Mouse (Mus musculus): ENCODE data around the gene Phlda1.

Gene Phlda1

GRCm38 (mm10) chr10:111505406-111505805 lies 680 bp upstream of the Phlda1 start:
- DNase-seq (ENCODE audit: low read depth, low spot score) = no peak

DNA sequence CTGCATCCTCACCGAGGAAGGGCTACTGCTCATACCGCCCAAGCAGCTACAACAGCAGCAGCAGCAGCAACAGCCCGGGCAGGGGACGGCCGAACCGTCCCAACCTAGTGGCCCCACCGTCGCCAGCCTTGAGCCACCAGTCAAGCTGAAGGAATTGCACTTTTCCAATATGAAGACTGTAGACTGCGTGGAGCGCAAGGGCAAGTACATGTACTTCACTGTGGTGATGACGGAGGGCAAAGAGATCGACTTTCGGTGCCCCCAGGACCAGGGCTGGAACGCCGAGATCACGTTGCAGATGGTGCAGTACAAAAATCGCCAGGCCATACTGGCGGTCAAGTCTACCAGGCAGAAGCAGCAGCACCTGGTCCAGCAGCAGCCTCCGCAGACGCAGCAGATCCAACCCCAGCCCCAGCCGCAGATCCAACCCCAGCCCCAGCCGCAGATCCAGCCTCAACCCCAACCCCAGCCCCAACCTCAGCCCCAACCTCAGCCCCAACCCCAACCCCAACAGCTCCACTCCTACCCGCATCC lies 907 bp downstream of the Phlda1 start:
- DNase-seq (ENCODE audit: low read depth, low spot score) = no peak

GRCm38 (mm10) chr10:111507460-111508211 lies 1.6 kb downstream of the Phlda1 start:
- DNase-seq (ENCODE audit: low read depth, low spot score) = peak; percentile 42

DNA sequence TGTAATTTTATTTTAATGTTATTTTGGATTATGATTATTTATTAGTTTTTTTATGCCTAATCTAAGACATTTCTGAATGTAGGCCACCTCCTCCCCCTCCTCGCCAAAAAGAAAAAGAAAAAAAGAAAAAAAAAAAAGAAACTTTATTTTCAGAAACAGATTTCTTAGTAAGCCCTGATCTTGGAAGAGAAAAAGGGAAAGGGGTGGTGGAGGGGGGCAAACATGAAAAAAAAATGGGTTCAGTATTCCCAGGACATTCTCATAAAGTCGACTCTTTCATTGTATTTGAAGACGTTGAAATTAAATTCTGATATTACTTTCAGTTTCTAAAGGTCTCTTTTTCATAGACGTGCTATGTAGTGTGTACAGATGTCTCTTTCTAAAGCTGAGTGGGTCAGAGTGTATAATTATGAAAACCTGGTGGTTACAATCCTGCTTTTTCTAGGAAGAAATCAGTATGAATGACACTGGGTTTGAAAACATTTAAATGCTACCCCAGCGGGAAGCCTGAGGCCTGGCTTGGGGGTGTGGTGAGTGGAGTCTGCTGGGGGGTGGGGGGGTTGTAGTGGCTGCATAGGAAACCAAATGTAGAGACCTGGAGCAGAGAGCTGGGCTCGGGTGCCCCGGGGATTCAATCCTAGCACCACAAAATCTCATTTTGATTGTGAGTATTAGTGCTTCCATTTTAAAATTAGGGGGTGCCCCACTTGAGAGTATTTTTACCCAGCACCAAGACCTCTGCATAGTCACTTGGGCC lies 2.4 kb downstream of the Phlda1 start:
- DNase-seq (ENCODE audit: low read depth, low spot score) = no peak

DNA sequence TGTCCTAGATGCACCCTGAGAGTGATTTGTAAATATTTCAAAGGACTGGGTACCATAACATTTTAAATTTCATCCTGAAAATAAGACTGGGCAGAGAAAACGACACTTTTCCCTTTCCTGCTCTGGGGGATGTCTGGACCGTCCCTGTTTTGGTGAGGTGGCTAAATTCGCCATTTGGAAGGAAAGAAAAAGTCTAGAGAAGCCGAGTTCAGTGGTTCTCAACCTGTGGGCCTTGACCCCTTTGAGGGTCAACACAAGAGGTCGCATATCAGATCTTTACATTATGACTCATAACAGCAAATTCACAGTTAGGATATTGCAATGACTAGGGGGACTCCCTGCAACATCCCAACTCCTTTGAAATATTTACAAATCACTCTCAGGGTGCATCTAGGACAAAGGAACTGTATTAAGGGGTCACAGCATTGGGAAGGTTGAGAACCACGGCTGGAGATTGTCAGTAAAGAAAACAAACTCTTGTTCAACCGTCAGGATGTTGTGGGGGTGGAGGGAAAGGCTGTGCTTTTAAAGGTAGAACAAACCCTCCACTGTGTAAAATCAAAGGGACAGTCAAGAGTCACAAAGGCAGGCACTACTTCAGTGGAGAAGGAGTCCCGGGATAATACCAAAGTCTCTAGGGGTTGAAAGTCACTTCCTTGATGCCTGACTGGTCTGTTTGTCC lies 3.2 kb downstream of the Phlda1 start:
- no peak for DNase-seq (ENCODE audit: low read depth, low spot score)

- DNase-seq (ENCODE audit: low read depth, low spot score) = no peak
Measured at GRCm38 (mm10) chr10:111509981-111510380, 3.9 kb downstream of the Phlda1 start.

- DNase-seq (ENCODE audit: low read depth, low spot score) = no peak
Measured at GRCm38 (mm10) chr10:111510798-111511197, 4.7 kb downstream of the Phlda1 start.

- no peak for DNase-seq (ENCODE audit: low read depth, low spot score)
Measured at GRCm38 (mm10) chr10:111512036-111512568, 6.0 kb downstream of the Phlda1 start.

GRCm38 (mm10) chr10:111514282-111514885 lies 8.3 kb downstream of the Phlda1 start:
- no peak for DNase-seq (ENCODE audit: low read depth, low spot score)

DNA sequence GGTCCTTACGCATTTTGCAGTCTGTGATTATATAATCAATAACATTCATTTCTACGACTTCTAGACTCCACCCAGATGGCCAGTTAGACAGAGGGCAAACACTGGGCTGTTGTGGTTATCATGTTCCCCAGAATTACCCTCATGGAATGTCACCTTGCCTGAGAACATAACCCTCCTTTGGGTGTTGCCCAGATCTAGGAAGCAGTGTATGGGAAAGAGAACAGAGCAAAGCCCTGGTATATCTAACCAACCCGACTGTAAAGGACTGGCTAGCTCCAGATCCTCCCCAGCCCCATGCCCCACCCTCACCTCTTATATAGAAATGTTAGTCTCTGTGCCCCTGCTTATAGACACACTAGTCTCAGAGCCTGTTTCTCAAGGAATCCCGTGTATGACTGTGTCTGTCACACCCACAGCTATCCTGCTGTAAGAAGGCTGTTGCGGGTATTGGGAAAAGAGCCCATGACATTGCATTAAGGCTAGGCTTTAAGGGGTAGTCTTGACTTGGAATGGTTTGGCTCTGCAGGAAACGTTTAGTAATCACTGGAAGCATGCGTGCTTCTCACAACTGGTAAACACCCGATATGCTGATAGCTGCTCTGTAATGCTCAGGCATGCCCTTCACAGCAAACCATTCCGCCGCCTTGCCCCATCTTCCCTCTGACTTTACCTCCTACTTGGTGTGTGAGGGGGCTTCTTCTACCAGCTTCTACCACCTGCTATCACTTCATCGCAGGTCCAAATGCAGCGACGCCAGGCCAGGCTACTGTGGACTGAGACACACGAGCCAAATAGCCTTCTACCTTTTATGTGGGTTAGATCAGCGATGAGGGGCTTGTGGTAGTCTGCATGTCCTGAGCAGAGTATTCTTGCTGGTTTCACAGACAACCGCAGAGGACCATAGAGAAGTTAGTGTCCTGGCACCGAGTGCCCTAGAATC lies 9.3 kb downstream of the Phlda1 start:
- DNase-seq (ENCODE audit: low read depth, low spot score) = no peak

- DNase-seq (ENCODE audit: low read depth, low spot score) = no peak
Measured at GRCm38 (mm10) chr10:111516172-111516588, 10.1 kb downstream of the Phlda1 start.

DNA sequence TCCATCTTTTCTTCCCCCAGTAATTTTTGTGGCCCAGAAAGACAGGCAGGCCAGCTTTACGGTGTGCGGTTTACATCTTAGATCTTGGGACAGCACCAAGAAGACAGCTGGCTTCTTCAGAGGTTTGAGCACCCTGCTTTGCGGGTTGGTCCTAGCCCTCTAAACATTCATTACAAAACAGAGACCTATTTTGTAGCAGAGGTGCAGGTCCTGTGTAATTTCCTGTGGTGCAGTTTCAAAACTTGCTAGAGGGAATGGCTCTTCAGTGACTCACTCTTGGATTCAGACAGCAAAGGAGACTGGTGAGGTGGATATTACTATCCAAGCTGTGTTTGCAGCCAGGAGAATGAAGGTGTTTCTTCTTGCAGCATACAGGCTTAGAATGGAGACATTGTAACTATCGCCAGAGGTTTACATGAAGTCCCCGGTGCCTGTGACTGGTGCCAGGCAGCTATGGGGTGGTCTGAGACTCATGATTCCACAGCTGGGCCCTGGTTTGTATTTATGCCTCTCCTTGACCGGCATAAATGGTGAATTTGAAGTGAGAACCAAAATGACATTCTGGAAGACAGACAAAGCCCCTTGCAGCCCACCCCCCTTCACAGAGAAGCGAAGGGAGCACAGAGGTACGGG lies 10.8 kb downstream of the Phlda1 start:
- DNase-seq (ENCODE audit: low read depth, low spot score) = no peak

GRCm38 (mm10) chr10:111518350-111518749 lies 12.3 kb downstream of the Phlda1 start:
- DNase-seq (ENCODE audit: low read depth, low spot score) = no peak

GRCm38 (mm10) chr10:111519620-111520370 lies 13.7 kb downstream of the Phlda1 start:
- no peak for DNase-seq (ENCODE audit: low read depth, low spot score)

DNA sequence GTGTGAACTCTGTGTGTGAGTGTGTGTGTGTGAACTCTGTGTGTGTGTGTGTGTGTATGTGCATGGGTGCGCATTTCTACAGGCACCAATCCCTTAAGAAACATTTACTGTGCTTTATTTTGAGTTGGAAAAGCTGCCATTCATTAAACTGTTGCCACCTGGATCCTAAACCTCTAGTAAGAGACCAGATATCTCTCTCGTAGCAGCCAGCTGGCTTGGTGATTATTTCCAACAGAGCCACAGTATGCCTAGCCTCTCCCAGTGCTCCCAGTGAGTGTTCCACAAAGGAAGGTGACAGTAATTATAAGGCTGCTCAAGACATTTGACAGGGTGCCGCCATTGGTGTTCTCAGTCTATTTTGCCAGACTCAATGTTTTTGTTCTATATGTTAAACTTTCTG lies 14.5 kb downstream of the Phlda1 start:
- DNase-seq (ENCODE audit: low read depth, low spot score) = no peak

DNA sequence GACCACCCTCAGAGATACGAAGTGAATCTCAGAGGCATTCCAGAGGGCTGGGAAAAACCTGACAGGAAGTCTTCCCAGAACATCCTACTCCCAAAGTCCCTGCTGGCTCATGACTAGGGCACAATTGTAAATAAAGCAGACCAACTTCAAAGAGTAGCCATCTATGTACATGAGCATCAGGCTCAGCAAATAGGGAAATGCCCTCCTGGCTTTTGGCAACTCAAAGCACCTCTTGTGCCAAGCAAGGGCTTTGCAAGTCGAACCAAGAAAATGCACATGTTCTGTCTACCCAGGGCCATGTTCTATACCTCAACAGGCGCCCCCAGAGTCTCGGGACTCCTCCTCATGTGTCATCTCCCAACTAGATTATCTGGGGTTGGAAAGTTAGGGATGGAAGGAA lies 15.6 kb downstream of the Phlda1 start:
- DNase-seq (ENCODE audit: low read depth, low spot score) = no peak

- no peak for DNase-seq (ENCODE audit: low read depth, low spot score)
Measured at GRCm38 (mm10) chr10:111522230-111522629, 16.1 kb downstream of the Phlda1 start.

GRCm38 (mm10) chr10:111523894-111524293 lies 17.8 kb downstream of the Phlda1 start:
- DNase-seq (ENCODE audit: low read depth, low spot score) = no peak

DNA sequence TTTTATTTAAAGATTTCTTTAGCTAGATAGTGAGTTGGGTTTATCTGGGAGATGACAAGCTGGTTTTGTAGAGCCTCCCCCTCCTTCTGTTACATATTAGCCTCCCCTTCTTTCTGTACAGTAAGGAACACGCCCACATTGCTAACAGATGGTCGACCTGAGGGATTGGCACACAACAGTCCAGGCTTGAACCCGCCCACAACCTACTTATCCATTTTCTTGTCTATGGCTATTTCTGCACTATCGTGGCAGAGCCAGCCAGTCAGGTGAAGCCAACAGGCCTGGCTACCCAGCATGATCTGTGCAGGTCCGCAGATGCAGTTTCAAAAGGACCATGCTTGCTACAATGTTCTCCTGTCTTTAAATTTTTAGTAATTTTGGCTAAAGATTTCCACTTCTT lies 21.0 kb downstream of the Phlda1 start:
- no peak for DNase-seq (ENCODE audit: low read depth, low spot score)

Data from WW6 (cell line).